Mouse (Mus musculus) lung, embryonic 14.5 days (tissue): ENCODE data around the gene Tex2. TPM values are rescaled to one million over a fixed set of nuclear protein-coding genes. Genes with fewer than 3 reads are reported as not detected.

ENCODE experiments used
- ATAC-seq: fragments of 200-750 bp; cut with Nextera tagmentation; 2 replicates; pipeline ENCODE4 v1.8.0; 2017; ENCODE audit warnings: mild to moderate bottlenecking, moderate TSS enrichment, moderate library complexity; ENCODE audit not compliant: insufficient read depth
- DNase-seq: peaks from one replicate; pipeline ENCODE4 v3.0.0-alpha.2; 2015
- H3K27ac ChIP-seq: fragments of 300-500 bp; sonication (generic); 2 replicates; pipeline ENCODE4 v1.5.1; 2014; ENCODE audit warnings: low read depth, mild to moderate bottlenecking, moderate library complexity
- H3K27me3 ChIP-seq: fragments of 300-500 bp; sonication (generic); 2 replicates; pipeline ENCODE4 v1.6.1; 2014; ENCODE audit warnings: low read length, control low read depth; ENCODE audit not compliant: insufficient read depth
- H3K36me3 ChIP-seq: fragments of 300-500 bp; sonication (generic); 2 replicates; pipeline ENCODE4 v1.6.1; 2014; ENCODE audit warnings: control low read depth; ENCODE audit not compliant: insufficient read depth
- H3K4me1 ChIP-seq: fragments of 300-500 bp; sonication (generic); 2 replicates; pipeline ENCODE4 v1.6.1; 2014; ENCODE audit warnings: antibody characterized with exemption, control low read depth; ENCODE audit not compliant: insufficient read depth
- H3K4me2 ChIP-seq: fragments of 300-500 bp; sonication (generic); 2 replicates; pipeline ENCODE4 v1.6.1; 2014; ENCODE audit warnings: mild to moderate bottlenecking
- H3K4me3 ChIP-seq: fragments of 300-500 bp; sonication (generic); 2 replicates; pipeline ENCODE4 v1.5.1; 2014; ENCODE audit warnings: low read depth, low read length
- H3K9ac ChIP-seq: fragments of 300-500 bp; sonication (generic); 2 replicates; pipeline ENCODE4 v1.6.1; 2014
- H3K9me3 ChIP-seq: fragments of 300-500 bp; sonication (generic); 2 replicates; pipeline ENCODE4 v1.6.1; 2016; ENCODE audit warnings: low read depth, low read length, control low read depth
- CTCF ChIP-seq: IDR thresholded peaks from 2 replicates; pipeline ENCODE4 v1.5.1; 2016; ENCODE audit warnings: antibody characterized with exemption, low read depth
- WGBS: fragments of 180-500 bp; shearing (Covaris S2); extraction: QIAGEN DNeasy Blood & Tissue Kit; methylation state at CpG from one replicate; pipeline ENCODE4 v1.1.7; 2014; 5-methylcytosine and 5-hydroxymethylcytosine counted together
- polyA plus RNA-seq: library from polyadenylated mRNA; unstranded; fragments of >200 nt; fragmentation: Nextera tagmentation; extraction: Ambion mirVana; gene quantifications from 2 replicates; pipeline ENCODE4 v1.2.1, GENCODE M21; 2014

Gene Tex2
- polyA plus RNA-seq, 1 experiment from 2014 or later = 10.9 TPM

DNA sequence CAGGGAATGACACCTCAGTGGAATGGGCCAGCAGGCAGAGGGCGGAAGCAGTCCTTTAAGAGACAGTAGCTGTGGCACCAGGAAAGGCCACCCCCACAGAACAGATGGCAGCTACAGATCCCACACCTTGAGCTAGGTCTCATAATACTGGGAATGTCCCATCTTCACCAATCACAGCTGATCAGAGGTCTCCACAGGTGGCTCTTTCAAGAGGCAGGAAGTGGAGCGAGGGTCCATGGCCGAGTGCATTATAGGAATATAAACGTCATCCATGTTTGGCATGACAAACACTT is 109.9 kb downstream of the Tex2 start:
- Histone ChIP-seq H3K27ac (peak overlapping the region; percentile 67; the same call in 1 of the 2 replicates), H3K9ac (no peak overlapping the region), H3K36me3 (0 out of 2 replicates have a peak, but pooled peaks cover 4% of the 10 kb centered on the region), H3K4me3 (no peak overlapping the region), H3K27me3 (no peaks in the 10 kb centered on the region), H3K9me3 (no peaks in the 10 kb centered on the region), H3K4me1 (no peaks in the 10 kb centered on the region), H3K4me2 (no peak overlapping the region)
- DNase-seq (no peak), ATAC-seq (no peak)
- no peak for TF ChIP-seq CTCF
- 54% methylated on average over 4 of the region's 4 CpGs for WGBS

DNA sequence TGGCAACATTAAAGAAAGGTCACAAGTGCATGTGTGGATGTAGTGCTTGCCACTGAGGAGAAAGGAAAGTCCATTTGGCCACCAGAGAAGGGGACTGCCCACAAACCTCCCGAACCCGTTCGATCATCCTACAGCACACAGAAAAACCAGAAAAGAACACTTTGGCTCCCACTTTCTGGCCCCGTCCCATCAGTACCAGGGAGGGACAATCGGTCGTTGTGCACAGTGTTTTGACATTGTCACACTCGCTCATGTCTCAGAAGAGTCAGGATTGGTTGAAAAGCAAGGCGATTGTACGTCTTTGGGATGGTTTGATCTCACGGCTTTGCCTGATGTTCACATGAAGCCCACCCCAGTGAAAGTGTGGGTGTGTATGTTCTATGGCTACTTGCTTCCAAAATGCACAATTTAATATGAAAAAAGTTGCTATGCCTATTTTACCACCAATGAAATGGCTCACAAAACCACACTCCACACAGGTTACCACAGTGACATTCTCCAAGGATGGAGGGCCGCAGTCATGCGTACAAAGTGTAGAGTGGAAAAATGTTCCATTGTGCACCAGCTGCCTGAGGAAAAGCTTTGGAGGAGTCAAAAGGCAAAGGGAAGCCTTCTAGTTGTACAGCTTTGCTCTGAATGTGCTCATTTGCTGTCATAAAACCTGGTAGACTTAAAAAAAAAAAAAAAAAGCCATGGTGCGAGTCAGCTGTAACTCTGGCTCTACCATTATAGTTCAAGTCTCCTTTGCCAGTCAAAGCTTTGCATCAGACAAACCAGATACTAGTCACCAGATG is 110.4 kb downstream of the Tex2 start:
- Histone ChIP-seq H3K9me3 (no peaks in the 10 kb centered on the region), H3K4me2 (no peak overlapping the region), H3K4me1 (no peaks in the 10 kb centered on the region), H3K4me3 (no peak overlapping the region), H3K27me3 (no peaks in the 10 kb centered on the region), H3K27ac (peak overlapping the region; percentile 67), H3K36me3 (0 out of 2 replicates have a peak, but pooled peaks cover under 1% of the 10 kb centered on the region), H3K9ac (no peak overlapping the region)
- ATAC-seq (no peak), DNase-seq (peak; percentile 50)
- no peak for TF ChIP-seq CTCF
- 44% methylated on average over 13 of the region's 13 CpGs for WGBS

DNA sequence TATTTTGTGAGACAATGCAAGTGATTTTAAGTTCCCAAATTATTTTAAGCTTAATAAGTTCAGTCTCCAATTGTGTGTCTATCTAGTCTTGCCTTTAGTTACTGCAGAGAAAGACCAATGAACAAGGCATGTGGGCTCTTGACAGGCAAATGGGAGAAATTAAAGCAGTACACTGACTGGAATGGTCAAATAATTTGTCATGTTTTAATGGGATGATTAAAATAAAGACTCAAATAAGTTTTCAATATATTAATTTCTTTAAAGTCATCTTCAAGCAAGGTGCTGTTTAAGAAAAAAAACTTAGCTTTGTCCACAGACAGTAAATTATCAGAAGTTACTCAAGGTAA is 111.1 kb downstream of the Tex2 start:
- no peaks in the 10 kb centered on the region for H3K9me3 ChIP-seq
- ATAC-seq = no peak
- H3K9ac ChIP-seq = peak overlapping the region; percentile 100
- no peaks in the 10 kb centered on the region for H3K4me1 ChIP-seq
- no peak overlapping the region for H3K4me3 ChIP-seq
- no peaks in the 10 kb centered on the region for H3K36me3 ChIP-seq
- H3K27me3 ChIP-seq = no peaks in the 10 kb centered on the region
- TF ChIP-seq CTCF = no peak
- peak overlapping the region; percentile 100 for H3K27ac ChIP-seq
- DNase-seq = no peak
- peak overlapping the region; percentile 80 for H3K4me2 ChIP-seq

DNA sequence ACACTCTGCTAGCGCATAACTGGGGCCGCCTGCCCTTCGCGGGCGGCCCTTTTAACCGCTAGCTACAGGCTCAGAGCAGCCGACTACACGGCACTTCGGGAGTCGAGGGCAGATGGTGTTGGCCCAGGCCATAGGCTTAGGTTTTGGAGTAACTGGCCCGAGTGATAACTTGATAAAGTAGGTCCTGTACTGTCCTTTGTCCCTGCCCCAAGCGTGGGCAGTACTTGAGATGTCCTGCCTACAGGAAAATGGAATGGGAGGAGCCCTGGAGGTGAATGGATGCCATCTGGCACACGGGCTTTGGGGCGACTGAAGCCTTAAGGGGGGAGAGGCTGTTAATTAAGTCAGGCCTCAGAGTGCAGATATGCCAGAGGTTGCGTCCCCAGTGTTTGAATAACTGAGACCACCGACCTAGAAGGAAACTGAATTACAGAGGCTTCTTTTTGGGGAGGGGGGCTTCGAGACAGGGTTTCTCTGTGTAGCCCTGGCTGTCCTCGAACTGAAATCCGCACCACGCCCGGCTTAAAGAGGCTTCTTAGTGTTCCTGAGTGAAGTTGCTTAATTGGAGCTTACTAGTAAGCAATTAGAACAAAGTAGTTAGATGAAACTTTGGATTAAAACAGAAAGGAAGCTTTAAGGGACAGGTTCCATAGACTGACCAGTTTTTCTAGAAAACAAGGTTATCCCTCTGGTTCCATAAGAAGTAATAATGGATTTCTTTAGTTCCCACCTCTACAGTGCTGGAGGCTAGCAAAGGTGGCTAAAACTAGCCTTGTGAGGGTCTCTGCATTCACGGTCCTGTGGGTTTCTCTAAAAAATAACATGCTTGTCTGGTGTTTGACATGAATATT is 111.7 kb downstream of the Tex2 start:
- no peaks in the 10 kb centered on the region for H3K36me3 ChIP-seq
- ATAC-seq (peak; percentile 72), DNase-seq (peak; percentile 81)
- H3K4me2 ChIP-seq = peak overlapping the region; percentile 80
- peak overlapping the region; percentile 98 for H3K4me3 ChIP-seq
- no peak for TF ChIP-seq CTCF
- H3K27me3 ChIP-seq = no peaks in the 10 kb centered on the region
- H3K4me1 ChIP-seq = no peaks in the 10 kb centered on the region
- no peaks in the 10 kb centered on the region for H3K9me3 ChIP-seq
- 1% methylated on average over 22 of the region's 22 CpGs for WGBS
- peak overlapping the region; percentile 100 for H3K27ac ChIP-seq
- H3K9ac ChIP-seq = peak overlapping the region; percentile 100

DNA sequence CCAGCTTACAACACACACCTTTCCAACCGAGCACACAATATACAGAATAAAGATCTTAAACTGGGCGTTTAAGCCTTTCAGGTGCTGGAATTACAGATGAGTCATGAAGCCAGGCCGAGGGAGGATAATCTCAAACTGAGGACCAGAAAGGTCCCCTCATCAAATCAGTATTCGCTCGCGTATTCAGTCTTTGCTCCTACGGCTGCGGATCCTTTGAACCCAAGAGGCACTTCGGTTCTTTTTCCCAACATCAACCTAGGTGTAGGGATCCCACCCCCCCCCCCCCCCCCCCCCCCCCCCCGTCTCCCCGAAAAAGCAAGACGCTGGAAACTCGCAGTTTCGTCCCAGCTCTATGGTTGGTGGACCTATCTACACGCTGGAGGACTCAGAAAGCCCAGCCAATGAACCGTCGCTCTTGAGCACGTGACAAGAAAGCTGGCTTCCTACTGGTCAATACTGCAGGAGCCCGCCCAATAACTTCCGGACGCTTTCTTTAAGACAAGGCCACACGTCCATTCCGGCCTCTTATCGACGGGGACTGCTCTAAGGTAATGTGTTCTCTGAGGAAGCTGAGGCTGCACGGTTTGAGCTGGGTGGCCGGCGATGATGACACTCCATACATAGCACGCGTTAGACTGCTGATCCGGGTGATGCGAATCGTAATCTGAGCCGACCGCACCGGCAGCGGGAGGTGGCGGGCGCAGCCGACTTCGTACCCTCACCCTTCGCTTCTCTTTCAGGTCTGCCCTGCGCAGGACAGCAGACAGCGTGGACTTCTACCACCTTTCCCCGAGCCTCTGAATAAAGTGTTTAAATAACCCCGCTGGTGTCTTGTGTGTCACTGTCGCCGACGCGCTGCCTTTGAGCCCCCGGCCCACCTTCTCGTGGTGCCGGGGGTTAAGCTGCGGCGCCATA is 112.6 kb downstream of the Tex2 start:
- Histone ChIP-seq H3K4me2 (peak overlapping the region; percentile 80), H3K27me3 (no peaks in the 10 kb centered on the region), H3K36me3 (no peaks in the 10 kb centered on the region), H3K4me3 (peak overlapping the region; percentile 98), H3K9me3 (no peaks in the 10 kb centered on the region), H3K4me1 (no peaks in the 10 kb centered on the region), H3K27ac (peak overlapping the region; percentile 100), H3K9ac (peak overlapping the region; percentile 100)
- under 1% methylated on average over 51 of the region's 55 CpGs for WGBS
- DNase-seq = peak; percentile 99
- ATAC-seq = peak; percentile 97
- no peak for TF ChIP-seq CTCF

DNA sequence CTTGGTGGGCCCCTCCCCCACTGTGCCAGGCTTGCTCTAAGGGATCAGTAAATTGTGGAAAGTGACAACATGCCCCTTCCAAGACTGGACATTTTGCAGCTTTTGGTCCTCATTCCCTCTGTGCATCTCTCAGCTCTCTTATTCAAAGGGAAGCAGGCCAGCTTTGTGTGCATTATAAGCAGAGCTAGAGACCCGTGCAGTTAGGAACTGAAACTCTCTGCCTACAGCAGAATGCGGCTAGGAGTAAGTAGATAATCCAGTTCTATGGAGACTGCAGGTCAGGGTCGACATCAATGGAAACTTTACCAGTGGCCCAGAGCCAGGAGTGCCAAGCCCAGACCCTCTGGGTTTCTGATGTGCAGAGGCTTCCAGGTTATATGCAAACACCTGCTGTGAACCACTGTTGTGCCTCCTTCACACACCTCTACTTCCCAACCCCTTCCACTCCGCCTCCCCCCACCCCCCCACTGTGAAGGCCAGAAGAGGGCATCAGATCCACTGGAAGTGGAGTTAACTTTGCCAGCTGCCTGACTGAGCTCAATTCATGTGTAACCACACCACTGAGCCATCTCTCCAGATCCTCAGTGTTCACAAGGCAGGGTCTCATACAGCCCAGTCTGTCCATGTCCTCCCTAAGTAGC is 114.4 kb downstream of the Tex2 start:
- H3K27ac ChIP-seq = no peak overlapping the region
- H3K9ac ChIP-seq = no peak overlapping the region
- H3K4me1 ChIP-seq = no peaks in the 10 kb centered on the region
- no peaks in the 10 kb centered on the region for H3K27me3 ChIP-seq
- H3K4me3 ChIP-seq = no peak overlapping the region
- H3K9me3 ChIP-seq = no peaks in the 10 kb centered on the region
- 36% methylated on average over 4 of the region's 4 CpGs for WGBS
- no peak for TF ChIP-seq CTCF
- no peak overlapping the region for H3K4me2 ChIP-seq
- ATAC-seq = no peak
- no peak for DNase-seq
- no peaks in the 10 kb centered on the region for H3K36me3 ChIP-seq
